Mouse (Mus musculus) liver, embryonic 12.5 days (tissue): ENCODE measurements around the gene Klhdc8b. TPM values are rescaled to one million over a fixed set of nuclear protein-coding genes. Genes with fewer than 3 reads are reported as not detected.

Experiments
- ATAC-seq: fragments of 200-750 bp; cut with Nextera tagmentation; 2 replicates; pipeline ENCODE4 v1.8.0; 2017; ENCODE audit warnings: moderate number of reproducible peaks, mild to moderate bottlenecking, moderate library complexity
- H3K27ac ChIP-seq: fragments of 300-500 bp; sonication (generic); 2 replicates; pipeline ENCODE4 v1.5.1; 2016; ENCODE audit warnings: mild to moderate bottlenecking
- H3K27me3 ChIP-seq: fragments of 300-500 bp; sonication (generic); replicated peaks from 2 replicates; pipeline ENCODE4 v1.6.1; 2016; ENCODE audit warnings: mild to moderate bottlenecking, moderate library complexity
- H3K36me3 ChIP-seq: fragments of 300-500 bp; sonication (generic); 2 replicates; pipeline ENCODE4 v1.6.1; 2016; ENCODE audit warnings: mild to moderate bottlenecking, moderate library complexity
- H3K4me1 ChIP-seq: fragments of 300-500 bp; sonication (generic); 2 replicates; pipeline ENCODE4 v1.6.1; 2016
- H3K4me2 ChIP-seq: fragments of 300-500 bp; sonication (generic); 2 replicates; pipeline ENCODE4 v1.6.1; 2016; ENCODE audit warnings: mild to moderate bottlenecking, moderate library complexity
- H3K4me3 ChIP-seq: fragments of 300-500 bp; sonication (generic); 2 replicates; pipeline ENCODE4 v1.5.1; 2016; ENCODE audit warnings: mild to moderate bottlenecking, moderate library complexity
- H3K9ac ChIP-seq: fragments of 300-500 bp; sonication (generic); 2 replicates; pipeline ENCODE4 v1.6.1; 2016; ENCODE audit warnings: mild to moderate bottlenecking, moderate library complexity
- H3K9me3 ChIP-seq: fragments of 300-500 bp; sonication (generic); replicated peaks from 2 replicates; pipeline ENCODE4 v1.6.1; 2016; ENCODE audit warnings: mild to moderate bottlenecking, moderate library complexity
- WGBS: fragments of 180-500 bp; shearing (Covaris S2); methylation state at CpG from one replicate; pipeline ENCODE4 v1.1.7; 2016; ENCODE audit not compliant: insufficient replicate concordance; 5-methylcytosine and 5-hydroxymethylcytosine counted together
- polyA plus RNA-seq: library from polyadenylated mRNA; unstranded; fragments of >200 nt; fragmentation: Nextera tagmentation; extraction: Ambion mirVana; gene quantifications from 2 replicates; pipeline ENCODE4 v1.2.1, GENCODE M21; 2016

The Klhdc8b gene
- polyA plus RNA-seq, 1 experiment from 2014 or later: 18.8 TPM

DNA sequence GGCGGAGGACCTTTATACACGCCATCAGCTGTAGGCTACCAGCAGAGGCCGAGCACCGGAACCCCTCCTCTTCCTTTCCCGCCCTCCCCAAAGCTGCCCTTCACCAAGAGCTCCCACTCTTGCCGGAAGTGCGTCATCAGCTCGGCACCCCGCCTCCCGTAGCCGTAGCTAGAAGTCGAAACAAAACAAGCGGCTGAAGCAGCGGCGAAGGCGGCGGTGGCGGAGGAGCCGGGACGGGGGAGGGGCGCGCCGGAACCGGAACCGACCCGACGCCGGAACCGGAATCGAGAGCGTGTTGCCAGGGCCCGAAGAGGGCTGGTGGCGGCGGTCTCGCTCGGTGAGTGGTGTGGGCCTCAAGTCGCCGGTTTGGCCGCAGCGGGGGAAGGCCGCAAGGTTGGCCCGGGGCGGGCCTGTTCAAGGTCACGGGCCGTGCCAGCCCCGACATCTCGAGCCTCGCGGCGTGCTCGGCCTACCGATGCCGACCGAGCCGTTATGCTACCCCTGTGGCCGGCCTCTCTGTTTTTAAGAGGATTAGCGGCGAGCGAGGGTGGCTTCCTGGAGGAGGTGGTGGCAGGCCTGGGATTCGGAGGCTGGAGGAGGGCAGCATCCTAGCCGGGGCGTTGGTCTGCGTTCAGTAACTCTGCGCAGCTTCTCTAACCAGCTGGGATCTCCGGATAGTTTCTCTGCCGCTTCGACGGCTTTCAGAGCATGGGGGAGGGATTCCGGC lies 29.3 kb upstream of the Klhdc8b start, which contains the start of gene Usp19:
Gene Usp19, plus strand, starts transcription at position 44 of the 727 bp plus-strand sequence.
- Histone ChIP-seq H3K27ac (peak within 1 kb of the TSS; percentile 96), H3K27me3 (no peaks in the 10 kb centered on the region), H3K9ac (peak within 1 kb of the TSS; percentile 94), H3K4me1 (peaks cover 26% of the 10 kb centered on the region), H3K4me3 (peak within 1 kb of the TSS; percentile 95), H3K9me3 (no peaks in the 10 kb centered on the region), H3K36me3 (peaks cover 69% of the 10 kb centered on the region), H3K4me2 (peak within 1 kb of the TSS; percentile 94)
- ATAC-seq: peak; percentile 91
- under 1% methylated on average over 69 of the region's 69 CpGs for WGBS

DNA sequence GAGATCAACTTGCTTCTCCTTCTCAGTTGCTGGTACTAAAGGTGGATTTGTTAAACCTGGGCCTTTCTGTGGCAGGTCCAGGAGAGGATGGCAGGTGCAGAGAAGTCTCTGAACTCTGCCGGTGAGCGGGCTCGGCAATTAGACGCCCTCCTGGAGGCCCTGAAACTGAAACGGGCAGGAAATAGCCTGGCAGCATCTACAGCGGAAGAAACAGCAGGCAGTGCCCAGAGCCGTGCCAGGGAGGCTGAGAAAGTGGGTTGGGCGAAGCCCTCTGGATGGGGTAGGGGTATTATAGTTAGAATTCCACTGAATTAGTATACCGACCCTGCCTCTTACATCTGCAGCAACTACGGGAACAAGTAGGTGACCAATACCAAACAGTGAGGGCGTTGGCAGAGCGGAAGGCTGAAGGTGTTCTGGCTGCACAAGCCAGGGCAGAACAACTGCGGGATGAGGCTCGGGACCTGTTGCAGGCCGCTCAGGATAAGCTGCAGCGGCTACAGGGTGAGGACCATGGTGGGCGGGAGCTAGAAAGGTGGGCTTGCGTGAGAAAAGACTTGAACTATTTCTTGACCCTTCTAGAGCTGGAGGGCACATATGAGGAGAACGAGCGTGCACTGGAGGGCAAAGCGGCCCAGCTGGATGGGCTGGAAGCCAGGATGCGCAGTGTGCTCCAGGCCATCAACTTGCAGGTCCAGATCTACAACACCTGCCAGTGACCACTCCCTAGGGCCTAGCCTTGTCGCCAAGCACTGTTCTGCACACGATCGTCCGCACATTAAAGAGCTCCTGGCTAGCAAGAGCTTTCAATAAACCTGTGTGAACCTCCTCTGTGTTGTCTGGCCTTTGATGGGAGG lies 28.5 kb upstream of the Klhdc8b start:
- peak overlapping the region; percentile 94 for H3K4me2 ChIP-seq
- WGBS: 68% methylated on average over 26 of the region's 26 CpGs

DNA sequence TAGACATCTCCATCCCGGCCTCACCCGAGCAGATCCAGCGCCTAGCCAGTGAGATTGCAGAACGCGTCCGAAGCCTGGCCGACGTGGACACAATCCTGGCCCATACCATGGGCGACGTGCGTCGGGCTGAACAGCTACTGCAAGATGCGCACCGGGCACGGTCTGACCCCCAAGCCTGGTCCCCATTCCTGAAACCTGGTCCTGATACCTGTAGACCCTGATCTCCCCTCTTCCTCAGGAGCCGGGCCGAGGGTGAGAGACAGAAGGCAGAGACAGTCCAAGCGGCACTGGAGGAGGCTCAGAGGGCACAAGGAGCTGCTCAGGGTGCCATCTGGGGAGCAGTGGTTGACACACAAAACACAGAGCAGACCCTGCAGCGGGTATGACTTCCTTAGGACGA lies 27.8 kb upstream of the Klhdc8b start:
- no peaks in the 10 kb centered on the region for H3K9me3 ChIP-seq
- H3K27ac ChIP-seq: peak overlapping the region; percentile 96; the same call in 1 of the 2 replicates
- no peaks in the 10 kb centered on the region for H3K27me3 ChIP-seq
- no peak overlapping the region for H3K4me2 ChIP-seq
- no peak overlapping the region for H3K4me3 ChIP-seq
- peaks cover 26% of the 10 kb centered on the region for H3K4me1 ChIP-seq
- peaks cover 62% of the 10 kb centered on the region for H3K36me3 ChIP-seq
- WGBS: 91% methylated on average over 20 of the region's 20 CpGs
- no peak for ATAC-seq
- H3K9ac ChIP-seq: no peak overlapping the region

More for the DNA sequence above, 28.5 kb upstream of the Klhdc8b start:
- Histone ChIP-seq H3K9me3 (no peaks in the 10 kb centered on the region), H3K9ac (peak overlapping the region; percentile 94), H3K4me1 (peaks cover 26% of the 10 kb centered on the region), H3K4me3 (peak overlapping the region; percentile 95), H3K36me3 (peaks cover 64% of the 10 kb centered on the region), H3K27me3 (no peaks in the 10 kb centered on the region), H3K27ac (peak overlapping the region; percentile 96)
- ATAC-seq: no peak

DNA sequence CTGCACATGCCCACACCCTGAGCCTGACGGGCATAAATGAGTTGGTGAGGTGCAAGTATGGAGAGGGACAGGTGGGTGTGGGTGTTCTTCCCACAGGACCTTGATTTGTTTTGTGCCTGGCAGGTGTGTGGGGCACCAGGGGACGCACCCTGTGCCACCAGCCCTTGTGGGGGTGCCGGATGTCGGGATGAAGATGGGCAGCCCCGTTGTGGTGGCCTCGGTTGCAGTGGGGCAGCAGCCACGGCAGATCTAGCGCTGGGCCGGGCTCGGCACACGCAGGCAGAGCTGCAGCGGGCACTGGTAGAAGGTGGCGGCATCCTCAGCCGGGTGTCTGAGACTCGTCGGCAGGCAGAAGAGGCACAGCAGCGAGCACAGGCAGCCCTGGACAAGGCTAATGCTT lies 27.0 kb upstream of the Klhdc8b start:
- Histone ChIP-seq H3K9me3 (no peaks in the 10 kb centered on the region), H3K4me3 (no peak overlapping the region), H3K4me1 (peaks cover 26% of the 10 kb centered on the region), H3K36me3 (peaks cover 57% of the 10 kb centered on the region), H3K27ac (no peak overlapping the region), H3K27me3 (no peaks in the 10 kb centered on the region), H3K4me2 (no peak overlapping the region), H3K9ac (no peak overlapping the region)
- ATAC-seq: no peak
- 82% methylated on average over 17 of the region's 17 CpGs for WGBS

DNA sequence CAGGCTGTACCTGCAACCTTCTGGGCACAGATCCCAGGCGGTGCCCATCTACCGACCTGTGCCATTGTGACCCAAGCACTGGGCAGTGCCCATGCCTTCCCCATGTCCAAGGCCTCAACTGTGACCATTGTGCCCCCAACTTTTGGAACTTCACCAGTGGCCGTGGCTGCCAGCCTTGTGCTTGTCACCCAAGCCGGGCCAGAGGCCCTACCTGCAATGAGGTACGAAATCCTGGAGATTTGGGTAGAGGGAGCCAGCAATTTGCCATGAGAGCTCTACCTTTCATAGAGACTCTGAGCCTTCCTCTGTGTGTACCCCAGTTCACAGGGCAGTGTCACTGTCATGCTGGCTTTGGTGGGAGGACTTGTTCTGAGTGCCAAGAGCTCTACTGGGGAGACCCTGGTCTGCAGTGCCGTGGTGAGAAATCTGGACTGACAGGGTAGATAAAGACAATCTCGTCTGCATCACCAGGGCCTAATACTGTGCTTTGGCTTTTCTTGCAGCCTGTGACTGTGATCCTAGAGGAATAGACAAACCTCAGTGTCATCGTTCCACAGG lies 25.7 kb upstream of the Klhdc8b start:
- H3K36me3 ChIP-seq: peaks cover 47% of the 10 kb centered on the region
- H3K9me3 ChIP-seq: no peaks in the 10 kb centered on the region
- H3K4me1 ChIP-seq: peaks cover 19% of the 10 kb centered on the region
- 75% methylated on average over 8 of the region's 8 CpGs for WGBS
- no peak overlapping the region for H3K4me3 ChIP-seq
- H3K9ac ChIP-seq: no peak overlapping the region
- no peak overlapping the region for H3K27ac ChIP-seq
- no peaks in the 10 kb centered on the region for H3K27me3 ChIP-seq
- no peak overlapping the region for H3K4me2 ChIP-seq
- no peak for ATAC-seq

DNA sequence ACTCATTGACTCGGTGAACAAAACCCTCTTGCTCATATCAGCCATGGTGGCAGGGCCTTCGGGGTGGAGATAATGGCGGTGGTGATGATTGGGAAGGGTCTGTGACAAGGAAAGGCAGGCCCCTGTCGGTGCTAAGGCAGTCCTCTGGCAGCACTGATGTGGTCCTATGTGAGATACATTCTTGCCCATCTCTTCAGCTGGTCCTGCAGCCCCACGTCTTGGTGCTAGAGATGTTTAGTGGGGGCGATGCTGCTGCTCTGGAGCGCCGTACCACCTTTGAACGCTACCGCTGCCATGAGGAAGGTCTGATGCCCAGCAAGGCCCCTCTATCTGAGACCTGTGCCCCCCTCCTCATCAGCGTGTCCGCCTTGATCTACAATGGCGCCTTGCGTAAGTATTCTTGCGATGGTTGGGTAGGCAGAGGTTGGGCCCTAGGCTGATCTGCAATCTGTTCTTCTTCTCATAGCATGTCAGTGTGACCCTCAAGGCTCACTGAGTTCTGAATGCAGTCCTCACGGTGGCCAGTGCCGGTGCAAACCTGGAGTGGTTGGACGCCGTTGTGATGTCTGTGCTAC lies 24.0 kb upstream of the Klhdc8b start:
- WGBS: 80% methylated on average over 19 of the region's 19 CpGs
- Histone ChIP-seq H3K4me2 (no peak overlapping the region), H3K27ac (no peak overlapping the region), H3K27me3 (peaks cover 3% of the 10 kb centered on the region; the same call in 1 of the 2 replicates), H3K36me3 (peaks cover 45% of the 10 kb centered on the region), H3K4me1 (peaks cover 13% of the 10 kb centered on the region), H3K9ac (no peak overlapping the region), H3K4me3 (no peak overlapping the region), H3K9me3 (no peaks in the 10 kb centered on the region)
- no peak for ATAC-seq

DNA sequence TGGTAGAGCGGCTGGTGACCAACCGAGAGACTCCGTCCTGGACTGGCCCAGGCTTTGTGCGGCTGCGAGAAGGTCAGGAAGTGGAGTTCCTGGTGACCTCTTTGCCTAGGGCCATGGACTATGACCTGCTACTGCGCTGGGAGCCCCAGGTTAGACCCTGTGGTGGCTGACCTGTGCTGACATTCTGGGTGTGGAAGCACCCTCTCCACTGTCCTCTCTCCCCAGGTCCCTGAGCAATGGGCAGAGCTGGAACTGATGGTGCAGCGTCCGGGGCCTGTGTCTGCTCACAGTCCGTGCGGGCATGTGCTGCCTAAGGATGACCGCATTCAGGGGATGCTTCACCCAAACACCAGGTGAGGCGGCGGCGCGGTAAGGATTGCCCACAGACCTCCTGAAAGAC lies 22.6 kb upstream of the Klhdc8b start:
- Histone ChIP-seq H3K9me3 (no peaks in the 10 kb centered on the region), H3K27ac (no peak overlapping the region), H3K36me3 (peaks cover 45% of the 10 kb centered on the region), H3K9ac (no peak overlapping the region), H3K4me1 (peaks cover 17% of the 10 kb centered on the region), H3K4me2 (no peak overlapping the region), H3K27me3 (peaks cover 17% of the 10 kb centered on the region), H3K4me3 (no peak overlapping the region)
- ATAC-seq: no peak
- 82% methylated on average over 15 of the region's 15 CpGs for WGBS

DNA sequence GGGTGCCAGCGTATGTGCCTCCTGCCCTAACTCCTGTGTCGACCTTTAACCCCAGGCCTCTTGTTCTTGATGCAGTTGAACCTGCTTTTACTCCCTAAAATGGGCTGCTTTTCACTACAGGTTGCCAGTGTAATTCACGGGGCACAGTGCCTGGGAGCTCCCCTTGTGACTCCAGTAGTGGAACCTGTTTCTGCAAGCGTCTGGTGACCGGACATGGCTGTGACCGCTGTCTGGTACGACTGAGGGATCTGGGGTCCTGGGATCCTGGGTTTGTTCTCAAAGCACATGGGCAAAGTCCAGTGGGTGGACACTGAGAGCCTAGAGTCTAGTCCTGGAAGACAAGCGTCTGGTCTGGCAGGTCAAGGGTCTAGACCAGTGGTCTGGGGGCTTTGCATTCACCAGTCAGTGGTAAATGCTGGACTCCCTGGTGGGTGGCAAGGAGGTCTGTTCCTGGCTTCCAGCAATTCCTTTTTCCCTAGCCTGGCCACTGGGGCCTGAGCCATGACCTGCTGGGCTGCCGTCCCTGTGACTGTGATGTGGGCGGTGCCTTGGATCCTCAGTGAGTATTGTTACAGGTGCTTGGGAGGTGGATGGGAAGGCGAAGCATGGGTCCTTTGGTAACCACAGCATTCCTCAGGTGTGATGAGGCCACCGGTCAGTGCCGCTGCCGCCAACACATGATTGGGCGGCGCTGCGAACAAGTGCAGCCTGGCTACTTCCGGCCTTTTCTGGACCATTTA lies 21.8 kb upstream of the Klhdc8b start:
- ATAC-seq: no peak
- WGBS: 85% methylated on average over 18 of the region's 18 CpGs
- peaks cover 23% of the 10 kb centered on the region for H3K27me3 ChIP-seq
- peaks cover 23% of the 10 kb centered on the region for H3K4me1 ChIP-seq
- H3K27ac ChIP-seq: no peak overlapping the region
- H3K4me3 ChIP-seq: no peak overlapping the region
- peaks cover 37% of the 10 kb centered on the region for H3K36me3 ChIP-seq
- no peak overlapping the region for H3K4me2 ChIP-seq
- H3K9ac ChIP-seq: no peak overlapping the region
- H3K9me3 ChIP-seq: no peaks in the 10 kb centered on the region

DNA sequence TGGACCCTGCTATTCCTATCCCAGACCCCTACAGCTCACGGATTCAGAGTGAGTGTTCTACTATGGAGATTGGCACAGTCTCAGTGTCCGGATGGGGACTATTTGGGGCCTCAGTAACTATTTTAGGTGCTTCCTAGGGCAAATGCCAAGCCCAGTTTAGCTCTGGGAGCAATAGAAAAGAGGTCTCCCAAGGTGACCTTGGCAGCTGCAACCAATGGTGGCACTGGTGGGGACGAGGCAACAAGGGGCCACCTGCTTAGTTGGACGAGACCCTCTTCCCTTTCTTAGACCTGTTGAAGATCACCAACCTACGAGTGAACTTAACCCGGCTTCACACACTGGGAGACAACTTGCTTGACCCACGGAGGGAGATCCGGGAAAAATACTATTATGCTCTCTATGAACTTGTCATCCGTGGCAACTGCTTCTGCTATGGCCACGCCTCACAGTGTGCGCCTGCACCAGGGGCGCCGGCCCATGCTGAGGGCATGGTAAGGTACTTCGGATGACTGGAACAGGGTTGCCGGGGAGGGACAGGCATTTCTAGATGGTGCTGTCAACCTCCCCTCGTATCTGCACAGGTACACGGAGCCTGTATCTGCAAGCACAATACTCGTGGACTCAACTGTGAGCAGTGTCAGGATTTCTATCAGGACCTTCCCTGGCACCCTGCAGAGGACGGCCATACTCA lies 20.3 kb upstream of the Klhdc8b start:
- WGBS: 76% methylated on average over 19 of the region's 19 CpGs
- Histone ChIP-seq H3K27ac (no peak overlapping the region), H3K4me2 (no peak overlapping the region), H3K9me3 (no peaks in the 10 kb centered on the region), H3K4me1 (peaks cover 23% of the 10 kb centered on the region), H3K36me3 (peaks cover 24% of the 10 kb centered on the region; the same call in 1 of the 2 replicates), H3K27me3 (peaks cover 32% of the 10 kb centered on the region), H3K9ac (no peak overlapping the region), H3K4me3 (no peak overlapping the region)
- no peak for ATAC-seq

DNA sequence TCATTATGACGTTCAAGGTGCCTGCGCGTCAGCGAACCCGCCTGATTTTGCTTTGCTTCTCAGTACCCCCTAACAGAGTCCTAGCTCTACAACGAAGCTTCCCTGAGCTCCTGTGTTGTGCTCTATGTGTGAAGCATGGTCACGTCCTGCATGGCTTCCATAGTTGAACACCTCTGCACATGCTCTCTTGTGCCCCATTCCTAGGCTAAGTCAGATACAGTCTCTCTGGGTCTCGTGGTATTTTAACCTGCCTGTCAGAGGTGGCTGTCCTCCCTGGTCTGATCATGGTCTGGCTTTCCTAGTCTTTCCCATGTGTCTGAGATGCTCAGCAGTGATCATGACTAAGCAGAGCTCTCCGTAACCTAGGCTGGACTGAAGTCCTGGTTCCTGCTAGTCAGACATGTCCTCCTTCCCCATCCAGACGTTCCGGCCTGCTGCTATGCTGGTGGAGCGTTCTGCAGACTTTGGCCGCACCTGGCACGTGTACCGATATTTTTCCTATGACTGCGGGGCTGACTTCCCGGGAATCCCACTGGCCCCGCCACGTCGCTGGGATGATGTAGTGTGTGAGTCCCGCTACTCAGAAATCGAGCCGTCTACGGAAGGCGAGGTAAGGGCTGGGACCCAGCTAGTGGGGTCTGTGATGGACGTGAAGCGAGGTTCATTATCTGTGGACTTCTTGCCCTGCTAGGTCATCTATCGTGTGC lies 19.6 kb upstream of the Klhdc8b start:
- ATAC-seq: no peak
- Histone ChIP-seq H3K4me2 (no peak overlapping the region), H3K4me1 (peaks cover 23% of the 10 kb centered on the region), H3K4me3 (no peak overlapping the region), H3K27me3 (peaks cover 32% of the 10 kb centered on the region), H3K9me3 (no peaks in the 10 kb centered on the region), H3K9ac (no peak overlapping the region), H3K27ac (no peak overlapping the region), H3K36me3 (peaks cover 18% of the 10 kb centered on the region; the same call in 1 of the 2 replicates)
- 80% methylated on average over 28 of the region's 28 CpGs for WGBS
